Mouse (Mus musculus) frontal cortex, postnatal 10 days (tissue): ENCODE measurements around the gene Upf1.

Experiments used
- DNase-seq, 2 experiments: peaks; one replicate each; pipeline ENCODE4 v3.0.0; 2022; ENCODE audit warnings: low spot score in 2 of 2, mixed read lengths in 1 of 2

The Upf1 gene

GRCm38 (mm10) chr8:70353194-70353817 is at the start of gene Upf1:
Upf1 (minus strand) TSS chr8:70353278.
- peak; percentile 98 to 99 for DNase-seq

DNA sequence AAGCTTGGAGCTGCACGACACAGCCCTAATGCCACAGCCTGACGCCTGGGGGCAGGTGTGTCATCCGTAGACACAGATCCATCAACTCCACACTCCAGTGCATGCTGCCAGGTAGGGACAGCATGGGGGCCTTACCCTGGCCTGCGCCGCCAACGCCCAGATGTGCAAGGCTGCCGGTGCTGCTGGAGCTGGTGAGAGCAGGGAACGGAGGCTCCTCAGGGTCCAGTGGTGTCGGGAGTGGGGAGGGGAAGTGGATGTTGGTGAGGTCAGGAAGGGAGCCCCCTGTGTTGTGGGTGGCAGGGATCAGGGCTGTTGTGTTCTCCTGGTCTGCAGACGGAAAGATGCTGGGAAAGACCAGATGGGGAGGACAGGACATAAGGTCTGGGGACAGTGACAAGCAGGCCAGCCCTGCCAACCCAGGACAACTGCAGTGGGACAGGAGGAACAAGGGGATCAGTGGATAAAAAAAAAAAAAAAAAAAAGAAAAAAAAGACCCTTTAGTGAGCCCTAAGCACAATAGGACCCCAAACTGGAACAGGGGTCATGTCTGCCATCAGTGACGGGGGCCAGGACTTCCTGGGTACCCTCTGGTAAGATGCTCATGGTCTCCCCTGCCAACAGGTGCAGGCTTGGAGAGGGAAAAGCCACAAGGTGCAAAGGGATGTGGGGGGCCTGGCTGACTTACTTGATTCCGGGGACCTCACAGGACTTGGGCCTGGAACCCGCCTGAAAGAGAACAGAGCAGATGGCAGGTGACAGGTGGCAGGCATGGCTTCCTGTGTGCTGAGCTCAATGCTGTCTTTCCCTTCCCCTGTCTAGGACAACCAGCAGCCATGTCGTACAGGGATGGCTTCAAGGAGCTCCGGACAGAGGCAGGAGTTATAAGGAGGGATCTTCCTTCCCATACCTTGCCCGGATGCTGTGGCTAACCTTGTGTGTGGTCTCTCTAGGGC is 44.8 kb upstream of the Upf1 start:
- DNase-seq, result no peak

- DNase-seq, result no peak
Measured at GRCm38 (mm10) chr8:70396184-70396583, 43.1 kb upstream of the Upf1 start.

DNA sequence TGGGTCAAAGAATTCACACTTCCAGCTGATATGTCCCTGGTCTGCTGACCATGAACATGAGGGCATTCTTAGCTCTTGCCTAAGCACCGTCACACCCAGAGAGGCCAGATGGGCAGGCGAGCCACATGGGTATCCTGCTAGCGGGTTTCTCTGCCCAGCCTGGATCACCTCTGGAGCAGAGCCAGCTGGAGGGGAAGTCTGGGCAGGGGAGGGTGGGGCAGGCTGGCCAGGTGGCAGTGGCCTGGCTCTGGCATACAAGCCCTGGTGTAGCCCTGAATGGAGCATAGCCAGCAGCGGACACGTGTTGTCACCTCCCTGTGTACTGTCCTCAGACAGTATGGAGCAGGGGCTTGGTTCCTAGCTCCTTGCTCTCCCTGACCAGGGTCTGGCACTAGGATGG is 42.6 kb upstream of the Upf1 start:
- no peak for DNase-seq

DNA sequence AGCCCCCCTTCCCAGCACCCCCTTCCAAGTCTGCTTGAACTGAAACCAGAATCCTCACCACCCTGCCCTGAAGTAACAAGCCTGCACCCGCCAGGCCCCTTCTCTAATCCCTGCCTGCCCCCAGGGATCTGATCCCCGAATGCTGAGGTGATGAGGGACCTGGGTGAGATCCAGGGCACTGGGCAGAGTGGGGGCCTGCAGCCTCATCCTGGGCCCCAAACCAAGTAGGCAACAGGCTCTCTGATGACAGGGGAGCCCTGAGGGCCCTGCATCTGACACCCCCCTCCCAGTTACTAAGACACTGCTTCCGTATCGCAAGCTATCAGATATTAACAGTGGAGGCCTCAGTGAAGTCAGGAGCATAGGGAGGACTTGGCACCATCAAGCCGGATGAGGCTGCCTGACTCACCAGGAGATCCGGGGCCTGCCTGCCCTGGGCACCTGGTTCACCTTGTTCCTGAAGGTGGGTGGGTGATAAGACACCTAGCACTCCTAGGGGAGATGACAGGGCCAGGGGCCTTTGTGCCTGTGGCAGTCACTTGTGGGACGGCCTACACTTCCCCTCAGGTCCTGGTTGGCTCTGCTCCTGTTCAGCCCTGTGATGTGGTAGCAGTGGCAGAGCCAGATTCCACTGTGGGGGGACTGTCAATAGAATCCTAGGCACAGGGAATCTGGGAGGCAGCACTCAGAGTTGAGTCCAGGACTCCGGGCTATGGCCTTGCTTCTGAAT is 41.4 kb upstream of the Upf1 start:
- no peak for DNase-seq

DNA sequence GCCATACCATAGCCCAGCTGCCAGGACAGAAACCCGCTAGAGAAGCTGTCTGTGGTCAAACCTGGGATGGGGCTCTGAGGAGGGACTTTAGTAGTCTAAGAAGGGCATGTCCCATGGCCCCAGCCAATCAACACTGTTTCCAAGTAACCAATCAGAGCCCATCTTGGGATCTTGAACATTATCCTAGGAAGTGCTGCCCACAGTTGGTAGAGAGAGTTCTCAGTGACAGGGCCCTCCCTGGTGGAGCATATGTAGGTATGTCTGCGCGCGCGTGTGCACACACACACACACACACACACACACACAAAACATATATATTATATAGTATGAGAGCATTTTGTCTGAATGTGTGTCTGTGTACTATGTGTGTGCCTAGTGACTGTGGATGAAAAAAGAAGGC is 40.0 kb upstream of the Upf1 start:
- no peak for DNase-seq

DNA sequence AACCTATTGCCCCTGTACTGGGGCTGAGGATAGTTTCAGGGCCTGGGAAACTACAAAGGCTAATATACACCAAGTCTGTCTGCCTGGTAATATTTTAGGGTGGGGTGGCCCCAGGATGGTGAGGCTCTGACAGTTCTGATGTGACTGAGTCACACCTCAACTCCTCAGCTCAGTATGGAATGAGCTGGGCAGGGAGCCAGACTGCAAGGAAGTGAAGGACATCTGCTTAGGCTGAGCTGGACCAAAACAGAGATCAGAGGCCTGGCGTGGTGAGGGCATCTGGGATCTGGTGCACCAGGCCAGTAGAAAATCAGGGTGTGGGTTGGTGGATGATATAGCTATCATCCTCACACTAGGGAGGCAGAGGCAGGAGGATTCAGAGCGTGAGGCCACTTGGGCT is 36.6 kb upstream of the Upf1 start:
- no peak for DNase-seq

DNA sequence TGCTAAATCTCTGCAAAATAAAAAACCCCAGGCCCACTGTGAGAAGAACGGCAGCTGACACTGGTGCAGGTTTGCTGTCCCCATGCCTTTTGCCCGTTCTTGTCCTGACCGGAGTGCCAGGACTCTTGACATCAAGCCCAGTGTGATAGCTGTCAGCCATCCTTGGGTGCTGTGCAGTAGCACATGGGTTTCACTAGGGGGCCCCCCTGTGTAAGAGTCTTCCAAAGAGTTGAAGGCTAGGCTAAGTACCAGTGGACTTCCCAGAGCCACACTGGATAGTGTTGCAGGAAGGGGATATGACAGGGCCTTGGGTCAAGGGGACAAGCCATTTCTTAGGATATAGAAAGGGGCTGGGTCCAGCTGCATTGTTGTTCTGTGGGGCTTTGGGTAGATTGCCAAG is 30.2 kb upstream of the Upf1 start:
- DNase-seq, result peak in 1 of 2 experiments; percentile 54

GRCm38 (mm10) chr8:70380069-70380468 is 27.0 kb upstream of the Upf1 start:
- DNase-seq, result no peak

DNA sequence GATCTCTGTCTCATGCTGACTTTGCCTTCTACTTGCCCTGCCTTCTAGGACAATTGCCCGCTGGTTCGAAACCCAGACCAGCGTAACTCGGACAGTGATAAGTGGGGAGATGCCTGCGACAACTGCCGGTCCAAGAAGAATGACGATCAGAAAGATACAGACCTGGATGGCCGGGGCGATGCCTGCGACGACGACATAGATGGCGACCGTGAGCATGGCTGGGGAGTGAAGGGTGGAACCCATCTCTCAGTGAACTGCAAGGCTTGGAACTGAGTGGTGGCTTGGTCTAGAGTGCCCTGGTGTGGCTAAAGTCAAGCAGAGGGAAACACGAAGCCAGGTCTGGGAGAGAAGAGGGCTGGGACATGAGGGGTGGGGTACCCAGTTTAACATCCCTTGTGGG is 24.0 kb upstream of the Upf1 start:
- DNase-seq, result no peak

GRCm38 (mm10) chr8:70376275-70376741 is 23.2 kb upstream of the Upf1 start:
- DNase-seq, result no peak

DNA sequence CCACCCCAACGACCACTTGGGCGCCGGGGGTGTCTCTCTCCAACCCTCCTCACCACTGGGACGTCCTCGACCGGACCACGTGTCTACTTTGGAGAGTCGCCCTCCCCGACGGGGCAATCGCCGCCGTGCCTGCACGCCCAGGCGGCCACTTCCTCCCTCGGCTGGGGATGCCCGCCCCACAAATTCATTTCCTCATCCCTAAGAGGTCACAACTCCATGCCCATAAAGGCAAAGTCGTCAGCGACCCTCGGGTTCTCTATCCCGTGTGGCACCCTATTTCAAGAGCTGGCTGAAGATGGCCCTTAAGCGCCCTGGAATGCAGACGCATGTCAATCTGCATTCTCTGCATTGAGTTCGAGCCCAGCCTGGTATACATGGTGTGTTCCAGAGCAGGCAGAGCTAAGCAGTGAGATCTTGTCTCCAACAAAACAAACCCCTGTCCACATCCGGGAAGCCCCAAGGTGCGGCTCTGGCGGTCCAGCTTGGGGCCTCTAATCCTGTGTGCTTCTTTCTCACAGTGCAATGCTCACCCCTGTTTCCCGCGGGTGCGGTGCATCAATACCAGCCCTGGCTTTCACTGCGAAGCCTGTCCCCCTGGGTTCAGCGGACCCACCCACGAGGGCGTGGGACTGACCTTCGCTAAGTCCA is 22.3 kb upstream of the Upf1 start:
- DNase-seq, result no peak

- peak in 1 of 2 experiments; percentile 45 for DNase-seq
Measured at GRCm38 (mm10) chr8:70374318-70374927, 21.3 kb upstream of the Upf1 start.

GRCm38 (mm10) chr8:70373397-70374317 is 20.6 kb upstream of the Upf1 start, which contains the start of gene Comp:
Comp (plus strand) TSS chr8:70373558.
- no peak for DNase-seq

GRCm38 (mm10) chr8:70371951-70372350 is 18.9 kb upstream of the Upf1 start:
- DNase-seq, result no peak

DNA sequence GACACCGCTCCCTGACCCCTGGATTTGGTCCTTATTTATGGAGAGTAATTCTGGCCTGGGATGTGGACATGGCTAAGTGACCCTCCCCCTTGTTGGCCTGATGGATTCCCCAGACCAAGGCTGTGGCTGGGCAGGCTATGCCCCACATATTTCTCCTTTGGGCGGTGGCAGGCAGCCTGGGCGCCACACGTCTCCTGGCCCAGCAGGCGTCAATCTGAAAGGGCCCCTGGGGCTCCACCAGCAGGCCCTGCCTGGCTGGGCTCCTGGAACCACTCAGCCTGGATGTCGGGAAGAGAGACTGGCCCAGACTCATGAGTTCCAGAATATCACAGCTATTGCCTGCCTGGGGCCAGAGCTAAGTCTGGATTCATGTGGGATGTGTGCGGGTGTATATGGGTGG is 17.4 kb upstream of the Upf1 start:
- no peak for DNase-seq

DNA sequence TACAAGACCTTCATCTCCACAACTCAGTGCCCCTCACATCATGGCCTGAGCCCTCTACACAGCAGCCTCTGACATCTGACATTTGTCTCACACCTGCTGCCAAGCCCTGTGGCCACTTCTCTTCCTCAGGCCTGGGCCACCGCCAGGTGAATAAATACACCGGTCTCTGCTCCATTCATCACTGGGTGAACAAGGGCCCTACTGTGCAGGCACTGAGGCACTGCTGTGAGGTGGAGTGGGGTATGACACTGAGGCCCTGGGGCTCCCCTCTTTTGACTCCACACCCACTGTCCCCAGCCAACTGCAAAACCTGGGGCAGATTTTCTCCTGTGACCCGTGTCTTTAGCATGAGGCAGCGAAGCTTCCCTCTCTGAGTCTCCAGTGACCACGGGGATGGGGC is 13.5 kb upstream of the Upf1 start:
- no peak for DNase-seq

DNA sequence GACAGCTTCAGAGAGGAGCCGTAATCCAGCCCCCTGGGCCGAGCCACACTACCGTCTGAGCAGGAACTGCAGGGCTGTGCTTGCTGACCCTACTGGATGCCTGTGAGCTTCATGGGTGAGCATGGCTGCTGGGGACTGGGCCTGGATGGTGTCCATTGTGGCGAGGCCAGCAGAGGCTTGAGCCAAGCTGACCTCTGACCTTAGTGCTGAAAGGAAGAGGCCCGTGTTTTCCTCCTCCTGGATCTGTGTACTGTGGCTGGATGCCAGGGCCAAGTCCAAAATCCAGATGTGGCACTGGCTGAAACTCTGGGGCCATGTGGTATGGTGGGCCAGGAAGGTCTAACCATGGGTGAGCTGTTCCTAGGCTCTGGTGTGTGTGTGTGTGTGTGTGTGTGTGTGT is 11.0 kb upstream of the Upf1 start:
- DNase-seq, result no peak

DNA sequence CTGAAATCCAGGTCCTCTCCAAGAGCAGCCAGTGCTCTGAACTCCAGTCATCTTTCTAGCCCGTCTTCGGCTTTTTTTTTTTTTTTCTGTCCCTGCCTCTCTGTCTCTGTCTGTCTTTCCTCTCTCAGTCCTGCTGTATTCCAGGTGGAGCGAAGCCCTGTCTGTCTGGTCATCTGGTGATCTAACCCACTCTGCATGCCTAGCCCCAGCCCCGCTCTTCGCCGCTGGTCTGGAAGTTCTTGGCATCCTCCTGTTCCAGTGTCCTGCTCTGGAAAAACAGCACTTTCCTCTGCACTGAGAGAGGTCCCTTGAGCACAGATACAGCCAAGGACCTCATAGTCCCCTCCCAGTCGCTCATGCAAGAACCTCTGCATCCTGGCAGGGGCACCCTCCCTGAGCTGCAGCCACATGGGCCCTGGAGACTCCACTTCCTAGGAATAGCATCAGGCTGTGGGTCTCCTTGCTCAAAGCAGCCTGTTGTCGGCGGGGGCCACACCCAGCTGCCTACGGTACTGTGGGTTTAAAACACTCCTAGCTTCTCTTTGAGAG is 8.5 kb upstream of the Upf1 start:
- no peak for DNase-seq

DNA sequence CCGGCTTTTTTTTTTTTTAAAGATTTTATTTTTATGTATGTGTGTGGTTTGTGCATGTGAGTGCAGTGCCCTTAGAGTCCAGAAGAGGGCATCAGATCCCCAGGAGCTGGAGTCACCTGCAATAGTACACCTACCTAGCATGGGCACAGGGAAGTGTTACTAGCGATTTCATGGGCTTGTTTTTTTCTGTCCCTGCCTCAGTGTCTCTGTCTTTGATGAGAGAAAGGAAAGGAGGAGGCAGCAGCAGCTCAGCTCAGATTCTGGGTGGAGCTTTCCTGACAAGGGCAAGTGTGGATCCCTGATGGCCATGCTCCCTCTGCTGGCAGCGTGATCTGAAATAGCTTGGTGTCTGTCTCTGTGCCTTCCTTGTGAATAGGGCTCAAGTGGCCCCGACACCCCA is 7.7 kb upstream of the Upf1 start:
- no peak for DNase-seq
